Mouse (Mus musculus): ENCODE measurements at regions not wholly inside any gene's neighbourhood (a gene's known extent, or its start where the extent isn't known, plus 50 kb on each side); places are given as distances from the start of the nearest gene placed in this dataset.
A peak's percentile ranks its signal among the peaks of the same experiment; 100 is the strongest.

DNA sequence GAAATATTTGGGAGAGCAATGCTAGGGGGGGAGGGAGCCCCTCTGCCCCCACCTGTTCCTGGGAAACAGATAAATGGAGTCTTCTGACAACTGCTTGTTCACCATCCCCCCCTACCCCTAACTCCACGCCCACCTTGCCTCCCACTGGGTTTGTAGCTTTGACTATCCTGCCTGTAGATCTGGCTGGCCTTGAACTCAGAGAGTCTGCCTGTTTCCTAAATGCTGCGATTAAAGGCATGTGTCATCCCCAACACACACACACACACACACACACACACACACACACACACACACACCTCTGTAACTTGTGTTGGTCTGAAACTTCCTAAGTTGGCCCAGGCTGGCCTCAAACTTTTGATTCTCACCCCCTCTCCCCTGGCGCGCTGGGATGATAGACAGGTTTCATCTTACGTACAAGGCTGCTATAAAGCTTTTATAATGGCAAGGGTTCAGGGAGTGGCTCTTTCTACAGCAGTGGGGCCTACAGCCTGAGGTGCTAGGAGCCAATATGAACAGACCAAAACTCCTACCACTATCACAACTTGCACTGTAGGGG lies 128.5 kb upstream of the Bcor start:
- Histone ChIP-seq H3K27me3 (ENCODE audit: insufficient read depth, low read length) (peaks cover 31% of the 10 kb centered on the region), H3K4me3 (ENCODE audit: low read depth, low read length) (no peak overlapping the region), H3K36me3 (replicated peaks) (no peaks in the 10 kb centered on the region), H3K9me3 (replicated peaks) (no peaks in the 10 kb centered on the region), H3K4me1 (ENCODE audit: insufficient read depth, low read depth, low read length) (no peaks in the 10 kb centered on the region)
- no peak for ATAC-seq (ENCODE audit: extremely low read depth, insufficient number of reproducible peaks, low FRiP score, poor library complexity, severe bottlenecking)
- no peak for TF ChIP-seq CTCF (IDR thresholded peaks at IDR 0.05; ENCODE audit: low read depth, low read length)
- no peak for TF ChIP-seq POLR2AphosphoS5 (IDR thresholded peaks at IDR 0.05; ENCODE audit: insufficient replicate concordance, low read depth, low read length)
- TF ChIP-seq GATA1 (IDR thresholded peaks at IDR 0.05; ENCODE audit: borderline replicate concordance, low read length): no peak
- no peak for TF ChIP-seq GATA2 (IDR thresholded peaks at IDR 0.05; ENCODE audit: borderline replicate concordance, low read depth, low read length)
- no peak for TF ChIP-seq TAL1 (conservative IDR thresholded peaks at IDR 0.05; ENCODE audit: low read depth, low read length)
- no peak for DNase-seq (ENCODE audit: low spot score)

DNA sequence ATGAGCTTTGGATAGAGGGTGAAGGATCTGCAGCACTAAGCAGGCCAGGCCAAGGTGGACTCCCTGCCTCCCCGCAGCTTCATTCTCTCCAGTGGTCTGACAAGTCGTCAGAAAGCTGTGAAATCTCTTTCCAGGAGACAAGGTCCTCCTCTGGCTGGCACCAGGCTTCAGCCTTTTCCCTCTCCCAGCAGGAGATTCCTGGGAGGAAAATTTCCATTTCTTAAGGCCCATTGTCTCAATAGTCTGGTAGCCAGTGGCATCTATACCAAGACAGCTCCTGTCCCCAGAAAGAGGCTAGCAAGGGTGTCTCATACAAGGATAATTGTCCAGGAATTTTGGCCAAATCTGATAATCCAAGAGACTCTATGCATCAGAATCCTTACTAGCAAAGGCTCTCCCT lies 133.0 kb upstream of the Bcor start:
- H3K9me3 ChIP-seq (replicated peaks): no peaks in the 10 kb centered on the region
- H3K36me3 ChIP-seq (replicated peaks): no peaks in the 10 kb centered on the region
- no peak for TF ChIP-seq CTCF (IDR thresholded peaks at IDR 0.05; ENCODE audit: low read depth, low read length)
- no peak for TF ChIP-seq TAL1 (conservative IDR thresholded peaks at IDR 0.05; ENCODE audit: low read depth, low read length)
- TF ChIP-seq GATA1 (IDR thresholded peaks at IDR 0.05; ENCODE audit: borderline replicate concordance, low read length): no peak
- TF ChIP-seq GATA2 (IDR thresholded peaks at IDR 0.05; ENCODE audit: borderline replicate concordance, low read depth, low read length): no peak
- TF ChIP-seq POLR2AphosphoS5 (IDR thresholded peaks at IDR 0.05; ENCODE audit: insufficient replicate concordance, low read depth, low read length): no peak
- no peak for DNase-seq (ENCODE audit: low spot score)
- peaks cover 27% of the 10 kb centered on the region for H3K4me1 ChIP-seq (ENCODE audit: insufficient read depth, low read depth, low read length)
- no peak for ATAC-seq (ENCODE audit: extremely low read depth, insufficient number of reproducible peaks, low FRiP score, poor library complexity, severe bottlenecking)
- no peak overlapping the region for H3K4me3 ChIP-seq (ENCODE audit: low read depth, low read length)
- no peaks in the 10 kb centered on the region for H3K27me3 ChIP-seq (ENCODE audit: insufficient read depth, low read length)

DNA sequence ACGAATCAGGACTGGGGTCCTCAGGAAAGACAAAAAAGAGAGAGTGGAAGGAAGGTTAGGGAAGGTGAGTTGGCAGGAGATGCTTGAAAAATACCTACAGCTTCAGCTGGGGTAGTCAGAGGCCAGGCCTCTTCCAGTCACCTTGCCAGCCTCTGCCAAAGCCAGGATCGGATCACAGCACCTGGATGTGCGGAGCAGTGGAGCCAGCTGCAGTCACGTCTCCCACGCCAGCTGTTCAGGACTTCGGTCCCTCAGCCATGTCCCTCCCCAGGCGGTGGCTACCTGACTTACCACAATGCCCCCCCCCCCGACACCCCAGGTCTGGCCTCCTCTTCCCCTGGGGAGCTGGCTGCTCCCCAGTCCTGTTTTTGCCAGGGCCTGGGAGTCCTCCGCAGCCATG lies 134.3 kb upstream of the Bcor start:
- H3K4me3 ChIP-seq (ENCODE audit: low read depth, low read length): no peak overlapping the region
- no peaks in the 10 kb centered on the region for H3K27me3 ChIP-seq (ENCODE audit: insufficient read depth, low read length)
- no peak for DNase-seq (ENCODE audit: low spot score)

DNA sequence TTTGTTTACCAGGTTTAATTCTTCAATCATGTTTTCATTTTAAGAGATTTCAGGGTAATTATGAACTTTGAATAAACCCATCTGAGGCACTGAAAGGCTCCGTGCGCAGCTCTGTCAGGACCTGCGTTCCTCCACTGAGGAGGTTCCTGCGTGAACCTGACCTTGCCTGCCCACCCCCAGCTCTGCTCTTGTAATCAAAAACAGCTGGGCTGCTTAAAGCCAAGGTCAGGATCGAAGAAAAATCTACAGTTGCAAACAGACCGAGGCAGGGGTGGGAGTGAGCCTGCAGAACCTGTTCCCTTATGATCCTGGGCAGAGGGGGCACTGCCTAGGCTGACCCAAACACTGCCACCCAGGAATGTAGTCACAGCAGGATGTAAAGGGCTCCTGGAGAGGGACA lies 134.8 kb upstream of the Bcor start:
- H3K4me3 ChIP-seq (ENCODE audit: low read depth, low read length): no peak overlapping the region
- DNase-seq (ENCODE audit: low spot score) (no peak), ATAC-seq (ENCODE audit: extremely low read depth, insufficient number of reproducible peaks, low FRiP score, poor library complexity, severe bottlenecking) (no peak)
- H3K4me1 ChIP-seq (ENCODE audit: insufficient read depth, low read depth, low read length): peaks cover 27% of the 10 kb centered on the region
- no peak for TF ChIP-seq POLR2AphosphoS5 (IDR thresholded peaks at IDR 0.05; ENCODE audit: insufficient replicate concordance, low read depth, low read length)
- TF ChIP-seq CTCF (IDR thresholded peaks at IDR 0.05; ENCODE audit: low read depth, low read length): no peak
- TF ChIP-seq GATA1 (IDR thresholded peaks at IDR 0.05; ENCODE audit: borderline replicate concordance, low read length): no peak
- TF ChIP-seq GATA2 (IDR thresholded peaks at IDR 0.05; ENCODE audit: borderline replicate concordance, low read depth, low read length): no peak
- no peaks in the 10 kb centered on the region for H3K36me3 ChIP-seq (replicated peaks)
- no peaks in the 10 kb centered on the region for H3K9me3 ChIP-seq (replicated peaks)
- no peaks in the 10 kb centered on the region for H3K27me3 ChIP-seq (ENCODE audit: insufficient read depth, low read length)

More for the DNA sequence above, 134.3 kb upstream of the Bcor start:
- no peak for TF ChIP-seq GATA1 (IDR thresholded peaks at IDR 0.05; ENCODE audit: borderline replicate concordance, low read length)
- no peak for TF ChIP-seq POLR2AphosphoS5 (IDR thresholded peaks at IDR 0.05; ENCODE audit: insufficient replicate concordance, low read depth, low read length)
- TF ChIP-seq GATA2 (IDR thresholded peaks at IDR 0.05; ENCODE audit: borderline replicate concordance, low read depth, low read length): no peak
- no peak for TF ChIP-seq CTCF (IDR thresholded peaks at IDR 0.05; ENCODE audit: low read depth, low read length)
- no peak for TF ChIP-seq TAL1 (conservative IDR thresholded peaks at IDR 0.05; ENCODE audit: low read depth, low read length)
- Histone ChIP-seq H3K36me3 (replicated peaks) (no peaks in the 10 kb centered on the region), H3K4me1 (ENCODE audit: insufficient read depth, low read depth, low read length) (peaks cover 27% of the 10 kb centered on the region), H3K9me3 (replicated peaks) (no peaks in the 10 kb centered on the region)
- ATAC-seq (ENCODE audit: extremely low read depth, insufficient number of reproducible peaks, low FRiP score, poor library complexity, severe bottlenecking): no peak

DNA sequence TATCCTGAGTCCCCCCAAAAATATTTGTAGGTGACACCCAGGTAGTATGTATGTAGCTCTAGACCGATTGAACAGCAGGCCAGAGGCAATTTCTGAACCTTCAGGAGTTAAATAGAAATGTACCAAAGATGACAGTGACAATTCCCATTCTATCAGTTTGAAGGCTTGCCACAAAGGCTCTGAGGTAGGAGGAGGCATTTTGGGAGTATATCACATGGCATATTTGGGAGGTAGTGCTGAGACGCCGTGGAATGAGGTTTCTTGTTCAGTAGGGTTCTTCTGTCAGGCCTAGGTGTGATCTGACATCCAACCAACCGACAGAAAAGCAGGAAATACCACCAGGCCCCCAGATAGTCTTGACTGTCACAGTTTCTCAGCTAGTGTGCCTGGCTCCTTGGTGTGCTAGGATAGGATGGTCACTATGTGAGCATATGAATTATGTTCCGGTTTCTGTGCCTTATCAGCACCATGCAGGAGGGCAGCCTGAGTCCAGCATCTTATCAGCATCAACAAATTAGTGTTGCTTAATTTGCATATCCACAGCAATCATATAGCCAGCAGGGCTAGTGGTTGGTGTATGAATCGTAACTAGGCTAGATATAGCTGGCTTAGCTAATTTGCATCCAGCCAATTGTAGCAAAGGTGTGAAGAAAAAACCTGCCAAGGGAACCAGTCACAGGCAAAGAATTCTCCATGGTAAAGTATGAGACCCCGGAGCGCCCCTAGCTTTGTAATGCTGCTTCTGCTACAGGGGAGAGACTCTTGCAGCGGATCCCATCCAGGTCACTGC lies 136.3 kb upstream of the Bcor start:
- Histone ChIP-seq H3K4me1 (ENCODE audit: insufficient read depth, low read depth, low read length) (peaks cover 27% of the 10 kb centered on the region), H3K4me3 (ENCODE audit: low read depth, low read length) (peak overlapping the region; percentile 56; the same call in 1 of the 2 replicates), H3K36me3 (replicated peaks) (no peaks in the 10 kb centered on the region), H3K27me3 (ENCODE audit: insufficient read depth, low read length) (no peaks in the 10 kb centered on the region), H3K9me3 (replicated peaks) (no peaks in the 10 kb centered on the region)
- DNase-seq (ENCODE audit: low spot score): peak; percentile 65
- peak; percentile 99 for ATAC-seq (ENCODE audit: extremely low read depth, insufficient number of reproducible peaks, low FRiP score, poor library complexity, severe bottlenecking)
- TF ChIP-seq TAL1 (conservative IDR thresholded peaks at IDR 0.05; ENCODE audit: low read depth, low read length) (peak; percentile 96), POLR2AphosphoS5 (IDR thresholded peaks at IDR 0.05; ENCODE audit: insufficient replicate concordance, low read depth, low read length) (no peak)

DNA sequence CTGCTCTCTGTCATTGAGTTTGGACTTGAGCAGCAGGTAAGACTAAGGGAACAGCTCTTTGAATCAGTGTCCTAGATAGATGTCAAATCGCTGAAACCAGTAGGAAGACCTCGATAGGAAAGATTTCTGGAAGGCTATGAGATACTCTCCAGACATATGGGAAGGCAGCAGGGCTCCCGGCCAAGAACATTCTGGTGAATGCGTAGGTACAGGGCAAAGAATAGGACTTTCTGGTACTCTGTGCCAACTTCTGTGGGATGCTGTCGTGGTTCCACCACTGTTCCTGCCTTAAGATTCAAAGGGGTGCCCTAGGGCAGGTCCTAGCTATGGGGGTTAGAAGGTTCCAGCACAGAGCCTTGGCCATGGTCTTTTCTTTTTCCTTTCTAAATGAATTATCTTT lies 138.5 kb upstream of the Bcor start:
- H3K4me1 ChIP-seq (ENCODE audit: insufficient read depth, low read depth, low read length): peaks cover 27% of the 10 kb centered on the region
- no peaks in the 10 kb centered on the region for H3K27me3 ChIP-seq (ENCODE audit: insufficient read depth, low read length)
- no peaks in the 10 kb centered on the region for H3K36me3 ChIP-seq (replicated peaks)
- no peak for ATAC-seq (ENCODE audit: extremely low read depth, insufficient number of reproducible peaks, low FRiP score, poor library complexity, severe bottlenecking)
- H3K9me3 ChIP-seq (replicated peaks): no peaks in the 10 kb centered on the region
- no peak for DNase-seq (ENCODE audit: low spot score)
- no peak overlapping the region for H3K4me3 ChIP-seq (ENCODE audit: low read depth, low read length)
- TF ChIP-seq TAL1 (conservative IDR thresholded peaks at IDR 0.05; ENCODE audit: low read depth, low read length) (no peak), CTCF (IDR thresholded peaks at IDR 0.05; ENCODE audit: low read depth, low read length) (no peak), GATA2 (IDR thresholded peaks at IDR 0.05; ENCODE audit: borderline replicate concordance, low read depth, low read length) (no peak), GATA1 (IDR thresholded peaks at IDR 0.05; ENCODE audit: borderline replicate concordance, low read length) (no peak), POLR2AphosphoS5 (IDR thresholded peaks at IDR 0.05; ENCODE audit: insufficient replicate concordance, low read depth, low read length) (no peak)

All from G1E (cell line).